Mouse (Mus musculus): ENCODE measurements around the gene Nme7.

Nme7 gene

DNA sequence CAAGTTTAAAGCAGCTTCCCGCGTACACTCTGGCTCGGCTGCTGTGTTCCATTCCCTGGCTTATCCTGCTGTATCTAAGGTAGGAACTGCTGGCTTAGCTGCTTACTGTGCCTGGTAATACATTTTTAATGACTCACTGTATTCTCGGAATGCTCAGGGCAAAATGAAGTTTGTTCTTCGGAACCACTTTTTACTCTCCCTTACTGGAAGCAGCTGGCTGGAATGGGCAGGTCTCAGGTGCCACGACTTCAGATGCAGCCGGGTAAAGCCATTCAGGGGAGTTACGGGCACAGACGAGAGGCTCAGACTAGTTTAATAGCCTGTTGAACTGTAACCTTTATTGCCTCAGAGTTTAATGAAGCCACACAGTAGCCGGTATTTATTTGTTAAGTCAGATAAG lies 17.5 kb downstream of the Nme7 start:
- DNase-seq: peak; percentile 66 to 78

DNA sequence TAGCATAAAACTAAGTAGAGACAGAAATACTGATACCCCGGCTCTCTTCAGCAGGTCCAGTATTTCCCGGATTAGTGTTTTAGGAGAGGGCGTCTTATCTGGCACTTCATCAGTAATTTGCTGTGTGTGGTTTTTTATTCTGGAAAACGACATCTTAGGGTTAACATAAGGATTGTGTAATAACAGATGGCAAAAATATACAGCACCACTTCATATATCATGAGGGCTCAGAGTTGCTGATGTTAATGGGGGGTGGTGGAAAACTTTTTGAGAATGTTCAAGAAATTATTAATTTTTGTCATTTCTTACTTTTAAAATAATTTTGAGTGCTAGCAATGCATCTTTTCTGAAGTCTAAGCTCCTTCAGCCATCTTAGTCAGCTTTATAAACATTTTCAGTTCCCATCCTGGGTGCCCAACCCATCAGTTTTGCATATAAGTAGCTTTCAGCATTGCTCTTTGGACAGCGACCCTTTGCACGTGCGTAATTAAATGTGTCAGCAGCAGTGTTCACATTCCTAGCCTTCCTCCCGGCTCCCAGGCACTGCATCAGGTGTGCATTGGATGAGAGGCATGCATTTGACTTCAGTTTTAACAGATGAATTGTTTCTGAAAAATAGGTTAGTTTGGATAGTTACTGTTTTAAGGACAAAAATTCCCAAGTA lies 19.2 kb downstream of the Nme7 start:
- DNase-seq: peak in 1 of 2 experiments; percentile 19

DNA sequence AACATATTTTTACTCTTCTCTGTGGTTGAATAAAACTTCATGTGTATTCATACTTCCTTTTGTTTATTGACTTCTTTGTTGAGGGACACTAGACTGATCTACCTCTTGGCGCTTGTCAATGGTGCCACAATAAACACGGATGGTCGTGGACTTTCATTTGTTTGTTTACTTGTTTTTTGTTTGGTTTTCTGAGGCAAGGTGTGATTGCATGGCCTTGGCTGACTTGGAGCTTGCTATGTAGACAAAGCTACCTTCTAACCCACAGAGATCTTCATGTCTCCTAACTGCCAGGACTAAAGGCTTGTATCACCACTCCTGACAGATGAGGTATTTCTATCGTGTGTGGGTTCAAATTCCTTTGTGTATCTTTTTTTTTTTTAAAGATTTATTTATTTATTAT lies 20.3 kb downstream of the Nme7 start:
- DNase-seq: no peak

DNA sequence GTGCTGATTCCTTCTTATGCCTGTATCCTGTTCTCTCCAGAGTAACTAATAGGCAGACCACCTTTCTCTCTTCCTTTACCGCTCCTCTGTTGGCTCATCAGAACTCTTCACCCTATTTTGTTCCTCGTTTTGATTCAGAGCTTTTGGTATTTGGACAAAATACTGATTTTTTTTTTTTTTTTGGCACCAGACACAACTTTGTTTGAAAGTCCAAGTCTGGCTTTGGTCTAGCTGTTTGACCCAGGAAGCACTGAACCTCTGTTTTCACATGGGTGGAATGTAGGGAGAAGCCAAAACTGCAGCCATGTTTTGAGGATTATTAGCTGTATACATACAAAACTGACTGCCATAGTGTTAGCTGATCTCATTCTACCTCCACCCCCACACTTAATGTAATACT lies 21.0 kb downstream of the Nme7 start:
- peak in 1 of 2 experiments; percentile 23 for DNase-seq

DNA sequence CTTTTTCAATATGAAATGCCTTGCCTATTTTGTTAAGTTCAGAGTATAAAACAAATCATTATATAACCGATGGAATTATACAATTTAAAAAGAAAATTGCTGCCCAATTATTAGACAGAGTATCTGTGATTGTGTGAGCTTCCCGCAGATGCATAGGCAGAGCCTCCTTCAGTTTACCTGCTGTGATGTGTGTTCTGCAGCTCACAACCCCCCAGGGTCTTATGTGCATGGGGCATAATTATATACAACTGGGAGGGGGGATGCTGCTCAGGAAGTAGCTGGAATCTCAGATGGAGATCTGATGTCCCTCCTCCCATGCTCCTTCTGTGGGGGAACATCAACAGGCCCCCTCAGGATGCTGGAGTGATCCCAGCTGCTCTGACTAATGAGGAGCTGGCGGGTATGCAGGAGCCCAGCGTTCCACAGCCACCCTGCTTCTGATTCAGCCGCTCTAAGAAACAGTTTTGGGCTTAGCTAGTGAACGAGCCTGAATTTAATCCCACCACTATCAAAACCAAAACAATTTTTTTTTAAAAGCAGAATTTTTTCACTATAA lies 22.8 kb downstream of the Nme7 start:
- DNase-seq: no peak

DNA sequence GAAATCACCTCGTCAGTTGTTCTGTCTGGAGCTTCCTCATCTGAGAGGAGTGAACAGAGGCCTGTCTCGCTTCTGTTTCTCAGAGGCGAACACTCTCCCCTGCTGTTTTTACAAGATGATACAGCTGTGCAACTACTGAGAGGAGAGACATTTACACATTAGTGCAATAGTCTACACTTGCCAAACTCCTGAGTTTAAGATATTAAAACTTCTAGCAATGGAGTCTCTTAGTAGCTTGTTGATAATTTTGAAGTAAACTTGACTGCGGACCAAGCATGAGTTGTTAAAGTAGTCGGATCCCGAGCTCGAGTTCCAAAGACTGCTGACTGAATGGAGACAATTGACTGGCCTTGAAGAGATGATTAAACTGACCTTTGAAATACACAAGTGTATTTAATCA lies 23.8 kb downstream of the Nme7 start:
- DNase-seq: peak in 1 of 2 experiments; percentile 16

DNA sequence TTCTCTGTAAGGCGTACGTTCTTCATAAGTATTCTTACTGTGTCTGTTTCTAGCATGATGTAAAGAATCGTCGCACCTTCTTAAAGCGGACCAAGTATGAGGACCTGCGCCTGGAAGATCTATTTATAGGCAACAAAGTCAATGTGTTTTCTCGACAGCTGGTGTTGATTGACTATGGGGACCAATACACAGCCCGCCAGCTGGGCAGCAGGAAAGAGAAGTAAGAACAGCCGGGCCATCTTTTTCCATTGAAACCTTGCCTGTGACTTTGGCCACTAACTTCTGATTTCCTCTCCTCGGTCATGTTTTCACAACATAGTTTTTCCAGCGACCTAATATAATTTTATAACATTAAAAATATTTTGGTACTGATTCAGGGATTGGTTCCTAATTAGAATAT lies 28.6 kb downstream of the Nme7 start:
- no peak for DNase-seq

DNA sequence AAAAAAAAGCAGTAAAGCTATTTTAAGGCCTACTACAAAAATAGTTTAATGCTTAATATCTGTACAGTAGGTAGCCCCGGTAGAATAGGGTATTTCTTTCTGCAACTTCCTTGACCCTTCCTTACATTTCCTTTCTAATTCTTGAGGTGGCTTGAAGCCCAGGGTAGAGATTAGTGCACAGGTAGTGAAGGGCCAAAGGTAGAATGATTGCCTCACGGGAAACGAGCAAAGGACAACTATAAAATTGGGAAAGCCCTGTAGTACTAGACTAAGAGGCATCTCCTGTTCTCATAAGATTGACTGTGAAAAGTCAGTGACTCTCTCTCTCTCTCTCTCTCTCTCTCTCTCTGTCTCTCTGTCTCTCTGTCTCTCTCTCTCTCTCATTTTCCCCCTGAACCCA lies 31.5 kb downstream of the Nme7 start:
- DNase-seq: no peak

DNA sequence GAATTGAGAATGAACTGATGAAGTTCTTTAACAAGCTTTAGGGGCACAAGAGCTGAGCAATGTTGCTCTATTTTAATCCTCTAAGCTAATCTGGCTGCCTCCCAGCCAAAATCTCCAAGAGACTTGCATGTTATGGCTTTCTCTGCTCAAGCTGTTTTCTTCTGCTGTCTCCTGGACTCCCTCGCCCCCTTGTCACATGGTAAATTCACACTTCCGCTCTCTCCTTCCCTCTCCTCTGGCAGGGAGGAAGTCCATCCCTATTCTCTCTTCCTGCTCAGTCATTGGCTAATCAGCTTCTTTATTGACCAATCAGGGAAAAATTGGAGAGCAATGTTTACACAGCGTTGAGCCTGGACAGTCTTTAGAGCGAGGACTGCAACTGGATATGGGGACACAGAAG lies 31.9 kb downstream of the Nme7 start:
- no peak for DNase-seq

DNA sequence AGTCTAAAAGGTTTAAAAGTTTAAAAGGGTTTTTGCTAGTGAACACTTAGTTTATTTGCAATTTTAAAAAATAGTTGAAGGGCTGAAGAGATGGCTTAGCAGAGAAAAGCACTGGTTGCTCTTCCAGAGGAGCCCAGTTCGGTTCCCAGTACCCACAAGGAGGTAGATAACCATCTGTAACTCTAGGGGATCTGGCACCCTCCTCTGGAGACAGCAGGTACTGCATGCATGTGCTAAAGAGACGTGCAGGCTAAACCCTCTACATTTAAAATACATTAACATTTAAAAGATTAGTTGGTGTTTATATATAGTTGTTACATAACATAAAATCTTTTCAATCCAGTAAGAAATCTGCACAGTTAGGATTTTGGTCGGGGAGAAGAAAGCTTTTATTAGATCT lies 38.2 kb downstream of the Nme7 start:
- DNase-seq: peak; percentile 28 to 81

DNA sequence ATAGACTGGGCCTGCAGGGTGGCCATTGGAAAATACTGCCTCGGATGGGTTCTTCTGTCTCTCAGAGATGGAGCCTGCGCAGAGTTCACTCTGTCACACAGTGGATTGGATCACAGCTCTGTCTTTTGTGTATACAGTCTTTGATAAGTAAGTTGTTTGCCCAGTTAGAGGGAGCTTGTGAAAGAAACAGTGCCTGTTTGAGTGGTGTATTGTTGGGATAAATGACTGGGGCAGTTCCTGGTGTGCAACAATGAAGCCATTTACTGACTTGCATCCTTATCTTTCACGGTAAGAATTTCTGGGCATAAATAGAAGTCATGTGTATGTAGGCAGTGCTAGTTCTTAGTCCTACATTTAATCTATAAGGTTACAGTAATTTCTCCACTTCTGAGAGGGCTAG lies 49.5 kb downstream of the Nme7 start:
- no peak for DNase-seq

DNA sequence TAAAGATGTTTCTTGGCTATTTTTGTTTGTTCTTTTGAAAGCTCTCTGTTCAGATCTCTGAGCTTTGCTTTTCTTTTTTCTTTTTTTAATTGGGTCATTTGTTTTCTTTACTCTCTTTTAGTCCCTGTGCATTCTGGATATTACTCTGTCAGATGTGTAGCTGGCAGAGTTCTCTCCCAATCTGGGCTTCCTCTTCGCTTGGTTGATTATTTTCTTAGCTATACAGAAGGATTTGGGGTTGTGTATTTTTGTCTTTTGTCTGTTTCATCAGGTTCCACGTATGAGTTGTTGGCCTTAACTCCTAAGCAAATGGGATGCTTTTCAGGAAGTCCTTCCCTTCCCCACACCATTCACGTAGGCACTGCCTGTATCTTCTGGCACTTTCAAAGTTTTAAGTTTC lies 54.1 kb downstream of the Nme7 start:
- DNase-seq: no peak

DNA sequence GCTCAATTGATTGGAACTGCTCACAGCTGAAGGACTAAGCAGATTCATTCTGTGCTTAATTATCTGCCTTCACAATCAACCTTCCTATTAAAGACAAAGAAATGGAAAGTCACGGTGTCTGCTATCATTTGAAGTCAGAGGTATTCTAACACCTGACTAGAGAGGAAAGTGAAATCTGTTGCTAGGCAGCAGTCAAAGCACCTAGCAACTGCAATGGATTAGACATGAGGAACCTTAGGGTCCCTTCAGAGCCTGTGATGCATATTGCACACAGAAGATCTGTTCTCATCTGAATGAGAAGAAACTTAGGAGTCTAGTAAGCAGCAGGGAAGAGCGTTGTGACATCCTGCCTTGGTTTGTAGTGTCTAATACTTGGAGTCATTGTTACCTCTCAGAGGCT lies 58.1 kb downstream of the Nme7 start:
- DNase-seq: no peak

DNA sequence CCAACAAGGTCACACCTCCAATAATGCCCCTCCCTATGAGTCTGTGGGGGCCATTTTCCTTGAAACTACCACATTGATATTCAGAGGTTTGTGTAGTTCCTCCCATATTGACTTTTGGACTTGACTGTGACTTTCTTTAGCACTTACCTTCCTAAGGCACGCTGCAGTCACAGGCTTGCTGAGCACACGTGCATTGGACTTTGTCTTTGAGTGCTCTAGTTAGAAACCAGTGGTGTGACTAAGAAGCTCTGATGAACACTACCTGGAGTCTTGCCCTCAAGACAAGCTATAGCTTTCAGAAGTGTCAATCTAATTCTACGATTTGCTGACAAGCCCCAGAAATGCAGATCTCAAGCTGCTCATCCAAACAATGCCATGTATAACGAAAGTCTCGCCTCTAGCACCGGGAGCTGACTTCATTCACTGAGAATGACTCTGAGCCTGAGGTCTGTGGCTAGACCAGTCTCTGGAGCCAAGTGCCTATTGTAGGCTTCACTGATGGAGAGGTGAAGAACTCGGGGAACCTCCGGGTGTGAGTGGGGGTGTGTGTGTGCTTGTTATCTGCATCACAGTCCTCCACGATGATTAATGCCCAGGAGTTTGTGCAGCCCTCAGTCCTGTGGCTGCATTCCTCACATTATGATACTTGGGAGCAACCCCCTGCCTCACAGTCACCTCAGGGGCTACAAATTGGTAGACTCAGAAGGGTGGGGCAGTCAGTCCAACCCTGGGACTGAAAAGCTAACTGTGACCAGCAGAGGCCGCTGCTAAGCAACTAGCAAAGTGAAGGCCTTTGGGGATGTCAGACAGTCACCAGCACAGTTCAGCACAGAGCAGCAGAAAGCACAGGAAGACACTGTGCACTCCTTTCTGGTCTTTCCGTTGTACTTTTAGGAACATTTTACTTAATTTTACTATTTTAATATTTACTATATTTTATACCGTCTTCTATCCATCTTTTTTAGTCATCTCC lies 62.5 kb downstream of the Nme7 start:
- peak; percentile 86 to 91 for DNase-seq

DNA sequence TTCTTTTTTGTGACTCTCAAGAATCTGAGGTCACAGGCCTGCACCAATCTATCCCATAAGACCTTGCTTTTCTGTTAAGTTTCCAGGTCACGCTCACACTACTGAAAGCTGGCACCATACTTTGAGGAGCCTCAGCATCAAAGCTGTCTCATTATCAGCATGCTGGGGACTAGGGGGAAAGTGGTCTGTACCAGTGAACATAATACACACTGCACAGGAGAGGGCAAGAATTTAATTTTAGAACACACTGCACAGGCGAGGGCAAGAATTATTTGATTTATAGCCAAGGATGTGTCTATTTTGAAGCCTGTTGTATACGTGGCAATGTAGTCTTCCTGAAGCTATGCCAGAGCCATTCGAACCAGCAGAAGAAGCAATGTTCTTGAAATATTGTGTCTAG lies 64.2 kb downstream of the Nme7 start:
- DNase-seq: no peak

DNA sequence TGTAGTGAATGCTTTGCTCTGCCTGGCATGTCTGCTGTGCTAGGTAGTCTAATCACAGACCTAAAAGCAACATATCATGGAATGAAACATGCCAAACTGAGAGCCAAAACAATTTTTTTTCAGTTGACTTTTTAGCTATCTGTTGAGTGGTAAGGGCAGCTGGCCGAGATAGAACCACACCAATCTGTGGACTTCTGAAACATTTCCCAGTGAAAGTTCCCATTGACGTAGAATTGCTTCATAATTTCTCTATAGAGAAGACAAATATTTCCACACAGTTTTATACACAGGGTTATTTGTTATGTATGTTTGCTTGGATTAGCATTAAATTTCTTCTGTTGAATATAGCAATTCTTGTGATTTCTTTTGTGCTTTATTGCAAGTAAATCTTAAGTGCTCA lies 65.9 kb downstream of the Nme7 start:
- DNase-seq: no peak

DNA sequence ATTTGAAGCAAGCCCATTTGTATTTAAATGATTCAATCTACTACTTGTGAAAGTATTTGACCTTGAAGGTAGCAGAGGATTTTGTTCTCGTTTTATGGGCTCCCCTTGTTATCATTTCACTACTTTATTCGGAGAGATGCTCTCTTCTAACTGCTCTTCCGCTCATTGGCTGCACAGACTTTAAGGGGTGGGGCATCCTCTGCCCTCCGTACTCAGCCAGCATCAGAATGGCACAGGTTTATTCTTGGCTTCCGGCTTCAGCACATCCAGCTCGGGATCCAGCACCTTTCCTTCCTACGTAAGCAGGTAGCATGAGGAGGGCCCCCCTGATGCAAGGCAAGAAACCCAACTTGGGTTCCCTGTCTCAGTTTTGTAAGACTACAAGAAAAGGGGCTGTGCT lies 69.1 kb downstream of the Nme7 start:
- peak; percentile 17 to 28 for DNase-seq

DNA sequence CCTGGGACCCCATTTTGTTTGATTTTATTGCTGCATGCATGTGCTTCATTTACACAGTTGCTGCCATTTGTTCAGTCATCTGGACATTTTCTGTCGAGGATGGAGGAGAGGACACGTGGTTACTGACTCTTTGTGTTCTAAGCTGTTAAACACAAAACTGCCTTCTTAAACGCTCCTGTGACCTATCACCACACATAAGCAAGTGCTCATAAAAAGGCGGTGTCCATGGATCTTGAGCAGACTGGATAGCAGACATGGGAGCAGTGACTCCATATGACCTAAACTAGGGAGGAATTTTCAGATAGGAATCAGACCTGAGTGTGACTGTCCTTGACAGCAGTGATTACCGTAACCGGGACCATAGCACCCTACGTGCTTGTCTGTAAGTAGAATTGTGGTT lies 70.1 kb downstream of the Nme7 start:
- no peak for DNase-seq

DNA sequence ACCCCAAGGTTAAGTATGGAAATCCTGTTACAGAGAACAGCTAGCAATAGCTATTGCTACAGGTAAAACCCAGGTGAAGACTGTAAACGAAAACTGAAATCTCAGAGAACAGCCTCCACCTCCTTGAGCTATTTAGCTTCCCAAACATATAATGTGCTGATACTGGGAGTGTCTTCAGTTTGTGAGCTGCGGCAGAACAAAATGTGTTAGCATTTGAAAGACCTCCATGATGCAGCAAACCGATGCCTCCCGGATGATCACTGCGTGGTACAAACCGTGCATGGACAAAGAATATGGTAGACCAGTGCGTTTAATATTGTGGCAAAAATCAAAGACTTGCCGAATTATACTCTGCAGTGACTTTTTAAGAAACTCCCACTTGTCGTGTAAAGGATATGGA lies 71.7 kb downstream of the Nme7 start:
- no peak for DNase-seq

DNA sequence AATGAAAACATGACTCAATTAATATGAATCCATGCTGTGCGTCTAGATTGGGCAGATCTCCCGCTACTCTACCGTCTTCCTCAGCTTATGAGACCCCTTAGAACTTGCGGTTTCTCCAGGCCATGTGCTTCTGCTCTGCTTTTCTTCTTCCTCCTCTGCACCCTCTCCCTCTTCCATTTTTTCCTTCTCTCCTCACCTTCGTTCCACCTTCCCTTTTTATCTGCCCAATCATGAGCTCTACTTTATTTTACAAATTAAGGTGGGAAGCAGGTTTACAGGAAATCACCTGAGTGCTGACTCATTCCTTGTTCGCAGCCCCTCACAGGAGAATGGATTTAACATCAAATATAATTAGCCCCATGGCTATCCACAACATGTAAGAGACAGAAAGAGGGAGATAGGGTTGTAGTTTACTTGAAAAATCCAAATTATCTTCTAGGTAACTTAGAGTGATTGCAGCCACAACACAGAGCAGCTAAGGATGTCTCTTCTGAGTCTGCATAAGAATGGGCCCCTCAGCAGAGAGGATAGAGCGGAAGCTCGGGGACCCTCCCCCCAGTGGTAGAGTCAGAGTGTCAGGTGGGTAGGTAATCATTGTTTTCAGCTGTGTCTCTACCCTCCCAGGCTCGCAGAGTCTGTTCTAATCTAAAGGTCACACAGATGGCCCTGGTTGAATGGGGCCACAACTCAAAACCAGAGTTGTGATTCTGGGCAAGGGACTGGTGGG lies 73.0 kb downstream of the Nme7 start:
- no peak for DNase-seq

DNA sequence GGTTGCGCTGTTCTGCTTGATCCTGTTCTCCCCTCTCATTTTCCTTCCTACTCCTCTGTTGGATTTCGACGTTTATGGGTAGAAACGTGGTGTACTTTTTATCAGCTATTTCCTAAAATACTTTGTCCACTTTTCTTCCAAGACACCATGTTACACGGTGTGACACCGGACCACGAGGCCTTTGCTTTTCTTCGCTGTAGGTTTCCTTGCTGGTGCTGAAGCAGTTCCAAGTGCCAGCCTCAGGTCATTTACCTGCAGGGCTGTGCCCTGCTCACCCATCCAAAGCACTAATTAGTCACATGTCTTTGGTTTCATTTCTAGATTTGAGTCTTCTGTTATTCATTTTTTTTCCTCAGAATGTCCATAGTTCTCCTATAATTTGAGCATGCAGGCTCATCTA lies 79.7 kb downstream of the Nme7 start:
- peak; percentile 76 for DNase-seq

DNA sequence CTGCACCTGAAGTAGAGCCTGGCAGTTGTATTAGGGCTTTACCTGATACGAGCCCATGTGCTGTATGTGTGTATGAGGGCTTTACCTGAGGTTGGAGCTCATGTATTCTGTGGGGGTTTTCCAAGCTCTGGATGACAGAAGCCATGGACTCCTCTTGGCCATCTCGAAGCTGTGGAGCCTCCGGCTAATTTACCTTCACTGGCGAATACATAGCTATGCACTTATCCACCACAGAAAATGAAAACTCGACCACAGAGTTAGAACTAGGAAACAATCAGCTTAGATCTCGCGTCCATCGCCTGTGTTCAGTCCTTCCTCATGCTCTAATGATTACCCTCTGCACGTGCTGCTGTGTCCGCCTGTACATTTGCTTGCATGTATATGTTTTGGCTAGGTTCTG lies 80.4 kb downstream of the Nme7 start:
- no peak for DNase-seq

DNA sequence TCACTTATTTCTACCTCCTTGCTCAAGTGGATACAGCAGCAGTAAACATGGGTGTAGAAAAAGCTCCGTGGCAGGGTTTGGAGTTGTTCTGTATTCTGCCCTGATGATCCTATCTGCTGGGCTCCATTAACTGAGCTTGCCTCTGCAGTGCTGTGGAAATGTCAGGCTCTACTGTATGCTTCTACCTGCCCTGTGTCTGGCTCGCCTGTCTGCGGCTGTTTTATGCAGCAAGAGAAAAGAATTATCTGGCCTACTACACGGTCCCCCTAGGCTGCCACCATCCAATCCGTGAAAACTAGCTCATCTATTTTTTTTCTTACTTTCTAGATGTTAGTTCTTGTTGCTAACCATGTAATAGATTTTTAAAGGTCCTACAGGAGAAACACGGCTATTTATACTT lies 81.1 kb downstream of the Nme7 start:
- DNase-seq: no peak

Data from kidney, postnatal 36 days (tissue).